Mouse (Mus musculus) cerebral cortex, adult 2 months (tissue): ENCODE data around the gene Pou6f1.

Source experiments
- WGBS: fragments of 180-500 bp; shearing (Covaris S2); methylation state at CpG from one replicate; pipeline ENCODE4 v1.1.7; 2018; 5-methylcytosine and 5-hydroxymethylcytosine counted together

Gene Pou6f1

DNA sequence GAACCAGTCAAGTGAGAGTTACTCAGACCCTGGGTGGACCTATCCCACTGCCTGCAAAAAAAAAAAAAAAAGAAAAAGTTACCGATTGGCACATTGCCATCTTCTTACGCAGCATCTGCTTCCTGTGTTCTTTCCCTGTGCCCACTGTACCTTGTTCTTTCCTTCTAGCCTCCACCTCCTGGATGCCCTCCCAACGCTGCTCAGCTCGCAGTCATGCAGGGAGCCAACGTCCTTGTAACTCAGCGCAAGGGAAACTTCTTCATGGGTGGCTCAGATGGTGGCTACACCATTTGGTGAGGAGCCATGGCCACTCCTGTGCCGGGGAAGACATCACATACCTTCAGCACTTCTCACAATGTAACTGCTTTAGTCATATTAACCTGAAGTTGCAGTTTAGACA, 19.4 kb upstream of the Pou6f1 start:
- 74% methylated on average over 7 of the region's 7 CpGs for WGBS

DNA sequence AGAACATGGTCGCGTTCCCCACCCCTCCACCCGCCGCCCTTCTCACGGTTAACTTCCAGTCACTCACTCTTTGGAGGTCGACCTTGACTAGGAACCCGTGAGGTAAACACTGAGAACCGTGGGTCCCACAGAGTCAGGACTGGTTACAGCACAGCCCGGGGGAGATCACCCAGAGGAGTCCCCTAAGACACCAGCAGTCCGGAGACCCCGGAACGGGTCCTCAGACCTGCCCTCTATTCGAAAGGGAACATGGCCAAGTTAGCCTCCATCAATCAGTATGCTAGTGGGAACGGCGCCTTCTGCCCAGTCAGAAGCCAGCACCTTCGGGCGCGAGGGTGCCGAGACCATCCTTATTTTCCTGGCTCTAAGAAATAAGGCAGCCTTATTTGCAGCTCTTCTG, 16.4 kb upstream of the Pou6f1 start:
- under 1% methylated on average over 19 of the region's 19 CpGs for WGBS

DNA sequence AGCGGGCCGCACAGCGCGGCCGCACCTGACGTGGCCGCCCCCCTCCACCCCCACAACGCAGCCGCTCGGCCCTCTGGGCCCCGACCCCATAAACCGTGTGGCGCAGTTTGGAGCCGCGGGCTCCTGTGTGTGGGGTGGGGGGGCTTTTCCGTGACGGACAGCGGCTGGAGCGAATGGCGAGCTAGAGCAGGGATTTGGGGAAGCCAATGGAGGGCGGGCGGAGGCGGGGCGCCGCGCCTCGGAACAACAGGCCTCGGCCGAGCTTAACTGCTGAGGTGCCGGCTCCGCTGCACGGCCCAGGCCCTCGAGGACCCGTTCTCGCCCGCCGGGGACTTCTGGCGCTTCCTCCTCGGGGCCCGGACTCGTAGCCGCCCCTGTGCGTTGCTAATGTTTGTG, 16.0 kb upstream of the Pou6f1 start:
- under 1% methylated on average over 43 of the region's 43 CpGs for WGBS

DNA sequence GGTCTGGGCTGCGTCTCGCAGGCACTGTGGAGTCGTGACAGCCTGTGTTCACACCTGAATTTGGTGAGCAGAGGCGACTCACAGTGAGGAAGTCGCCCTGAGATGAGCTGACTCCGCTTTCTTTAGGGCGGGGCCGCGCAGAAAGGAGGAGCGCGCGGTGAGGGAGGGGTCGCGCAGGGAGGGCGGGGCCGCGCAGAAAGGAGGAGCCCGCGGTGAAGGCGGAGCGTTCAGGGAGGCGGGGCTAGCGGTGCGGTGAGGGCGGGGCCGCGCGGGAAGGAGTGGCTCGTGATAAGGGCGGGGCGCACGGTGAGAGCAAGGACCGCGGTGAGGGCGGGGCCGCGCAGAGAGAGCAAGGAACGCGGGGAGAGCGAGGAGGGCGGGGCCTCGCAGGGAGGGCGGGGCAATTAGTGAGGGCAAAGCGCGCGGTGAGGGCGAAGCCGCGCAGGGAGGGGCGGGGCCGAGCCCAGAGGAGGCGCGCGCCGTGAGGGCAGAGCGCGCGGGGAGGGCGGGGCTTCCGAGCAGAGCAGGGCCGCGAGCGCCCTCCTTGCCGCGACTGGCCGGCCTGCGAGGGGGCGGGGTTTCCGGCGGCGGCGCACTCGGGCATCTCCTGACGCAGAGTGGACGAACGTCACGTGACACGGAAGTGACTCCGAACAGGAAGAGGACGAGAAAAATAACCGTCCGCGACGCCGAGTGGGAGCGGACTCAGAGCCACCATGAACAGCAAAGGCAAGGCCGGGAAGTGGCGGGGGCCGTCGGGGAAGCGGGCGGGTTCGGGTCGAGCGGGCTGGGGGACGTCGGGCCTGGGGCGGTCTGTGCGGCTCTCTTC, 15.4 kb upstream of the Pou6f1 start, which contains the start of gene Dazap2:
TSS of gene Dazap2 (plus strand) at position 354 of the 829 bp plus-strand sequence.
- WGBS, result under 1% methylated on average over 96 of the region's 99 CpGs

DNA sequence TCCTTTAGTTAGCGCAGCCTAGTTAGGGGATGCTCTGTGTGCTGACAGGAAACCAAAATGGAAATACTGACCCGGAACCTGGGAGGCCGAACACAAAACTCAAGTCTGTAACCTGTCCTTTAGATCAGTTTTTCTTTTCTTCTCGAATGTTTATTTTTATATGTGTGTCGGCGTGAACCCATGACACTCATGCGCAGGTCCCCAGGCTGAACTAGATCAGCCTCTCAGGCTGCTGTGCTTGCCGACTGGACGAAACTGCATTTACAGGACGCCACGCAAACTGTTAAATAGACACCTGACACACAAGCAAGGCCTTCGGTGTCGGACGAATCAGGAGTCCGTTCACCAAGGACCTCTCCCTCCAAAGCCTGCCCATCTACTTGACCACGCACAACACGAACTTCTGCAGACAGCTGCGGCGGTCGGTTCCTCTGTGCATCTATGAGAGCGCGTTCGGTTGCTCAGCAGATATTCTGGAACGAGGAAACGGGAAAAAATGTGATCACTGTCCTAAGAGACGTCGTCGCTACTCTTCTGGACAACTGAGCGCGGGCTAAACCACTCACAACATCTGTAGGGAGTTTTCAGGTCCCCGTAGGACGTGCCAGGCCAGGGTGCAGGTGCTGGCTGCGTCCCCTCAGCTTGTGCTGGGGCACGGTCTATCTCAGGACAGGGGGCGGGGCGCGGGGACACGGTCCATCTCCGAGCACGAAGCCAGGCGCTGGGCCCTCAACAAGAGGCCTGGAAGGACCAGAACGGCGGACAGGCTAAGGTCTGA, 14.6 kb upstream of the Pou6f1 start:
- 6% methylated on average over 43 of the region's 43 CpGs for WGBS

DNA sequence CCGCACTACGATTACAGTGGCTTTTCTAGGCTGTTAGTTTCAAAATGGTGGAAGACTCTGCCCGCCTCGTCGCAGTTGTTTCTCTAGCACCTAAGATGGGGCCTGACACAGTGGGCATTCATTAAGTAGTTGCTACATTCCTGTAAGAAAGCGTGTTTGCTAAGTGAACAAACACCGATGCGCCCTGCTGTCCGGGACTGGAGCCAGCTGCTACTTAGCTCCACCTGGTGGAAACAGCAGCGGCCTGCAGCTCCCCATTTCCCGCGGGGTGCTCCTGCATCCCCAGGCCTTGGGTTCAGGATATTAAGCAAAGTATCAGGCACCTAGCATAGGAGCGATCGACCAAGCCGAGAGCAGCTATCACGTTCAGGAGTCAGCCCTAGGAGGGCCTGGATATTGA, 13.8 kb upstream of the Pou6f1 start:
- 5% methylated on average over 16 of the region's 16 CpGs for WGBS

DNA sequence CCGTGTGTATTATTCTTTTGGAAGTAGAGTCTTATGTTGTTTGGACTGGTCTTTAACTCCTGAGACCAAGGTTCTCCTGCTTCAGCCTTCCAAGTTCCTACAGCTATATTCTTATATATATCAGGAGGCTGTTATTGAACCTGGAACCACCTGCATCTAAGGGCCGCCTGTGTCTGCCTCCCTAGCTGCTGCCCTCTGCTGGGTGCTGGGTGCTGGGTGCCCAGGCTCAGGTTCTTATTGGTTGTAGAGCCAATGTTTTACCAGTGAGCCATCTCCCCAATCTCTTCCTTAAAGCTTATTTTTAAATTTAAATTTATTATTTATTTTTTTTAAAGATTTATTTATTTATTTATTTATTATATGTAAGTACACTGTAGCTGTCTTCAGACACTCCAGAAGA, 12.6 kb upstream of the Pou6f1 start:
- WGBS, result 78% methylated on average over 2 of the region's 2 CpGs

DNA sequence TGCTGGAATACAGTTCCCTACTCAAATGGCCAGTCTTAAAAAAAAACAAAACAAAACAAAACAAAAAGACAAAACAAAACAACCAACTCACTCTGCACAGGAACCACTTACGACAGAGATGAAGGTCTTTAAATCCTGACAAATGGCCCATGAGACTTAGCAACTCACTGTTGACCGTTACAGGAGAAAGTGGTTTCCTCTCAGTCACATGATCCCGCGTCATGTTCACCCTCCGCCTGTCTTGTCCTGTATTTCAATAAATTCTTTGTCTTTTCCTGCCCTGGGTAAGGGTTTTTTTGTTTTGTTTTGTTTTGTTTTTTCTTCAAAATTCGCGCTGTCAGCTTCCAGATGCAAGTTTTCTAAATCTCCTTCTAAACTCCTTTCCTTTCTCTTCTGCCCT, 12.2 kb upstream of the Pou6f1 start:
- WGBS, result 78% methylated on average over 7 of the region's 7 CpGs

DNA sequence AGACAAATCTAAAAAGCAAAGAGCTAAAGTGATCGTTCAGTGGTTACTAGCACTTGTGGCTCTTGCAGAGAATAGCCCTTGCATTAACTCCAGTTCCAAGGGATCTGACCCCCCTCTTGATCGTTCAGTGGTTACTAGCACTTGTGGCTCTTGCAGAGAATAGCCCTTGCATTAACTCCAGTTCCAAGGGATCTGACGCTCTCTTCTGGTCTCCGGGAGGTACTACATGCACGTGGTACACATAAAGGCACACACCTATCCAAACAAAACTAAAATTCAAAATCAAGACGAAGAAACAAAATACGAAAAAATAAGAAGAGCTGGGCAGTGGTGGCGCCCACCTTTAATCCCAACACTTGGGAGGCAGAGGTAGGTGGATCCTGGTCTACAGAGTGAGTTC, 6.9 kb upstream of the Pou6f1 start:
- 89% methylated on average over 8 of the region's 8 CpGs for WGBS

DNA sequence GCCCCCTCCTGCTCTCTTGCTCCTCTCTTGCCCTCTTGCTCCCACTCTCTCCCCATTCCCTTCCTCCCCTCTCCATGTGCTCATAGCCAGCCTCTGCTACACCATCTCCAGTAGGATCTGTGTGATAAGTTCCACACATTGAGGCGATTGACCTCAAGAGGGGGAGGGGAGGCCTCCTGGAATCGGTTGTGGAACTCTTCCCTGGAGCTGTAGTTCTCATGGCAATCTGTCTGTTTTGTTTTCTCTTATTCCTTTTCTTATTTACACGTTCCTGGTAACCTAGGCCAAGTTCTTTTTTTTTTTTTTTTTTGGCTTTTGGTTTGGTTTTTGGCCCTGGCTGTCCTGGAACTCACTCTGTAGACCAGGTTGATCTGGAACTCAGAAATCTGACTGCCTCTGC, 1.9 kb upstream of the Pou6f1 start:
- WGBS, result 45% methylated on average over 3 of the region's 3 CpGs

DNA sequence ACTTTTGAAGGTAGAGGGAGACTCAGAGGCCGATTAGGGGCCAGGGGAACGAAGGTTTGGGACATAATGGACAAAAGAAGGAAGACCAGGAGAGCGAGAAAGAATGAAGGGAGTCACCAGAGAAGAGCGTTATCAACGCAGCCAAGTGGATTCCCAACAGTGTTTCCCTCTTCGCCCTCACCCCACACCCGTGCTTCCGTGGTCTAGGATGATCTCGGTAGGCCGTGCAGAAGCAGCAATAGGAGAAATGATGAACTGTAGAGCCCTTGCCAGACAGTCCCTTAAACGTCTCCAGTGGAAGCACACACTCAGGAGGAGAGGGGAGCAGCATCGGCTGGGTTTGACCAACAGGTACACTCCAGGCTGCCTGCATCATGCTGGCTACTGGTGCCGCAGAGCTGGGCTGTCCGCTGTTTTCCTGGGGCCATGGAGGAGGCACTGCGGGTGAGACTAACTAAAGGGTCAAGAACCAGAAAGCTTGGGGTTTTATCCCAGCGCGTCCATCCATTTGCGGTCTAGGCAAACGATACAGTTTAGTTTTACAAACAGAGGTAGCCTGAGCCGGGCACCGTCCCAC, 1.0 kb upstream of the Pou6f1 start:
- WGBS, result 59% methylated on average over 21 of the region's 21 CpGs

DNA sequence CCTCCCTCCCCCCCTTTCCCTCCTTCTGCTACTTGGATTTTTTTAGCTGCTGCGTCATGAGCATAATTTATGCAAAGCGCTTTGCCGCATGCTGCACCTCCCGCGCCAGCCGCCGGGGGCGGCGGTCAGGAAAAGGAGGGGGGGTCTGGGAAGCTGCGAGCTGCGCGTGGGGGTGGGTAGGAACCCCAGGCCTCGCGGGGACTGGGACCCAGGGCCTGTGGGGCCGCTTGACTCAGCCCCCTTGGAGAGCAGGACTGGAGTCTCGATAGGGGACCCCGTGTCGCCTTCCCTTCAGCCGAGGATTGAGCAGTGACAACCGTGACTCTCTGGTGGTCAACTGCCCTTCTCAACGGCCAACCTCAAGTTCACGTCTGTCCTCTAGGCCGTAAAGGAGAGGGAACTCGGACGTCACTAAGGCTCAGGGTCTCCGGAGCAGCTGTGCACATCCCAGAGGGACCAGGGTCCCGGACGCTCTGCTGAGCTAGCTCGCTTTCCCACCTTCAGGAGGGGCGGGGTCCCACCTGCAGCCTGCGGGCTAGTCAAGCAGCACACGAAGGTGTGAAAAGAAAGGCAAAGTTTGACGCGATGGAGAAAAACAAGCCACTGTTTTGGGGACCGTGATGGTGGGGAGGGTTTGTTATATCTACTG, 387 bp upstream of the Pou6f1 start:
- 4% methylated on average over 34 of the region's 35 CpGs for WGBS

DNA sequence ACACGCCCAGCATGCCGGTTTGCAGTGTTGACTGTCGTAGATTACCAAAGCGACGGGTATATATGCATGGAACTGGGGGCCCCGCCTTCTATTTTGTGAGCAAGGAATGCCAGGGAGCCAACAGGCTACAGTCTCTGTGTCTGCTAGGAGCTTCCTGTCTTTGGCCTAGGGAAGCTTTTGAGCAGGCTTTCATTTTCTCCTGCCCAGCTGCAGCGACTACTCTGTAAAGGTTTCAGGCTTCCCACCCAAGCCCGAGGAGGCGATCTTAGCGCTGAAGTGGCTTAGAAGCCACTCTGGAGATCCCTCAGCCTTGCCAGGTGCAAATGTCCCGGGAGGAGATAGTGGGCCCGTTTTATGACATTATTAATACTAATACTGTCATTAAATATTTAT, 905 bp downstream of the Pou6f1 start:
- 3% methylated on average over 12 of the region's 12 CpGs for WGBS

DNA sequence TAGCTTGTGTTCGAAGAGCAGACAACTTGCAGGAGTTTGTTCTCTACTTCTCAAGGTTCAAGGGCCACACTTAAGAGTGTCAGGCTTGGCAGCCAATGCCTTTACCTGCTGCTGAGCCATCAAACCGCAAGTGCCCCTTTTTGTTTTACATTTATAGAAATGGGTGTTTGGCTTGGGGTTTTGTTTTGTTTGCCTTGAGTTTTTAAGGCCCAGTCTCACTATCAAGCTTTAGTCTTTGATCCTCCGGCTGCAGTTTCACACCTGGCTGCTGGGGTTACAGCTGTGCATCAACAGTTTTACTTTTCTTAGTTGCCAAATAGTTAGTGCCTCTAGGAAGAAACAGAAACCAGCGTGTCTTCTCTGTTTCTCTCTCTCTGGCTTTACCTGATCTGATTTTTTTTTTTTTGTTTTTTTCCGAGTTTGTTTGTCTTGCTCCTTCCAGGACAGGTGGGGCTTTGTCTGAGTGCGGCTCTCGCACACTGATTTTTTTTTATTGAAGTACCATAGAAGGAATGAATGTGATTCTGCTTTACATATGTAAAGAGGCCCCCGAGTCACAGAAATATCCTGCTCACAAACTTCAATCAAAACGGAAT, 1.4 kb downstream of the Pou6f1 start:
- 42% methylated on average over 9 of the region's 9 CpGs for WGBS

DNA sequence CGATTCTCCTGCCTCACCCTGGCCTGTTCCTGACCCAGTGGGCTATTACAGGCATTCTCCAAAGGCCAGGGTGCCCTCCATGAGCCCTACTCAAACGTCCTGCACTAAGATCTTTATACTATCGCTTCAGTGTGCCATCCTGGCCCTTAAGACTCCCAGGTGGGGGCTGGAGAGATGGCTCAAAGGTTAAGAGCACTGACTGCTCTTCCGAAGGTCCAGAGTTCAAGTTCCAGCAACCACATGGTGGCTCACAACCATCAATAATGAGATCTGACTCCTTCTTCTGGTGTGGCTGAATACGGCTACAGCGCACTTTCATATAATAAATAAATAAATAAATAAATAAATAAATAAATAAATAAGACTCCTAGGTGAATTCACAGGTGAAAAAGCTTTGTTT, 7.0 kb downstream of the Pou6f1 start:
- WGBS, result 86% methylated on average over 6 of the region's 6 CpGs

DNA sequence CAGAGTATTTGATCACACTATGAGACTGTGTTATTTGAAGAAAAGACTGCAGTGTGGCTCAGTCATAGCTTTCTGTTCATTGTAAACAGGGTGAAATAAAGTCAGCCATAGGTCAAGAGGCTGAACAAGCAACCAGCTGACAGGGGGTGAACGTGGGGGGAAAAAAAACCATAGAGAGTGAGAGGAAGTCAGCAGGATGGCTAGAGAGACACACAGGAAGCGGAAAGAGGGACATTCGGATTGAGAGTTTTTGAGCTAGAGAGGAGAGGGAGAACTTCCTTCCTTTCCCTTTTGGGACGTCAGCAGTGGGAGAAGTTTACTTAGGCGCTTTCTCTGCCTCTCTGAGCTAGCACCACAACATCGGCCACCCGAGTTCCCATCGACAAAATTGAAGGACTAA, 9.3 kb downstream of the Pou6f1 start:
- 73% methylated on average over 8 of the region's 8 CpGs for WGBS

DNA sequence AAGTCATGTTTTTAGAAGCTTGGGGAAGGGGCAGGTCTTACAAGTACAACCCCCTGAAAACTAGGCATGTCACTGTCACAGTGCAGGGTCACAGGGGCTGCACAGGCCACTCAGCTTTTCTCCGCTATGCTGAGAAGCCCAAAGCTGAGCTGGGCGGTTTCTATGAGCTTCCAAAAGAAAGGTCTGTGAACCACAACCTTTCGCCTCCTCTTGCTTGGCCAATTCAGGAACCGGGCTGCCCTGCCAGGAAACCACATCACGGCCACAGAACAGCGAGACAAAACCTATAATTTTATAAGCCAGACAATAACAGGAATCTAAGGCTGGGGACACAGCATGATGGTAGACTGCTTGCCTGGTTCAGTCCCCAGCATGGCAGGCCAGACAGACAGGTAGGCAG, 11.5 kb downstream of the Pou6f1 start:
- 89% methylated on average over 6 of the region's 6 CpGs for WGBS

DNA sequence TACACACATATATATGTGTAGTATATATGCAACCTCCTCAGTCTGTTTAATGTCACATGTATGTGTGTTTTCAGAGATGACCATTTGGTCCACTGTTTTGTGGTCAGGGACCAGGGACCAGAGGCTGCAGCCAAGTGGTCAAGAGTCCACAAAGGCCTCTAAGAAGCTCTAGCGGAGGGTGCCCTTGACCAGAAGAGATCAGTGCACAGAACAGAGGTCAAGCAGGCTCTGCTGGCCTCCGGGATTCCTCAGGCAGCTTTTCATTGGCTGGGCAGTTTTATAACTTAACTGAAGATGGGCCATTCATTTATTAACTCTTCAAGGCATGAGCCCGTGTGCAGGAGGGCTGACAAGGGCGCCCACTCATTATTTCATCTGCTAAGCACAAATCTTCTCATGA, 12.6 kb downstream of the Pou6f1 start:
- 91% methylated on average over 4 of the region's 4 CpGs for WGBS

DNA sequence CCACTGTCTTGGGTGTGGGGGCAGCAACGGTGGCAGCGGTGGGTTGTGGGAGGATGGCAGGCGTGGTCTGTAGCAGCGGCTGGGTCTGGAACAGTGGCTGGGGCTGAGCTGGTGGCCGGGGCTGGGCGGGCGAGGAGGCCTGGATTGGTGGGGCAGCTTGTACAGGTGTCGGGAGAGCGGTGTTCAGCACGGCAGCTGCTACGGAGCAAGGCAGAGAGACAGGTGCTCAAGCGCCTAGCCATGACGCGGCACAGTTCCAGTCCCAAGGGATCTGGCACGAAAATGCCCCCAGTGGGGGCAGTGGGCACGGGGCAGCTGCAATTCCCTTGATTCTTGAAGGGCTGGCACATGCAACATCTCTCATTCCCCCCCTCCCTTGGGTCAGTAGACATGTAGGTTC, 13.9 kb downstream of the Pou6f1 start:
- 94% methylated on average over 16 of the region's 16 CpGs for WGBS

DNA sequence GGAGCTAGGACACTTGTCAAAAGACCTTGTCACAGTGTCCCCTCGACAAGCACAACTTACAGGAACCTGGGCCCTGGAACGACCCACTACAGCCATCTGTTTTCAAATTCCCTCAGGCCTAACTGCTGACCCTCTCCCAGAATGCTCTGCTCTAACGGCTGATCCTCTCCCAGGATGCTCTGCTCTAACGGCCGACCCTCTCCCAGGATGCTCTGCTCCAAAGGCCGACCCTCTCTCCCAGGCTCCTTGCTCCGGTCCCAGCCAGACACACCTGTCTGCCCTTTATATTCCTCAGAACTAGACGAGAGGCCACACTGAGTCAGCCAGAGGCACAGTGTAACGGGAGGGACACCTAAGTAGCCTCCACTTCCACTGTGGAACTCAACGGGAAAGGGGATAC, 19.7 kb downstream of the Pou6f1 start:
- 95% methylated on average over 10 of the region's 10 CpGs for WGBS

DNA sequence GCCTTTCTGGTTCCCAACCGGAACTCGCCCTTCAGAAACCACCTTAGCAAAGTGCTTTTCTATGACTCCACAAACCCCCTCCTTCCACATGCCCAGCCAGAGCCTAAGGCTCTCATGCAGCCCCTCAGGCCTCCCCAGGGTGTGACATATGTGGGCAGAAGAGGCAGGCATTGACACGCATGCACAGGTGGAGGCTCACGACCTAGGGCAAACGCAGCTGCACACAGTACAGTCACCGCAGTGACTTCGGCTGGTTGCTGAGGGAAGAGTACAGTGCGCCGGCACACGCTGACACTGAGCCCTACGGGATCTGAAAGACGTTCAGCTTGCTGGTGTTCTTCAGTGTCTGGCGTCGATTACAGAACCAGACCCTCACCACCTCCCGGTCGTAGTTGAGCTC, 21.8 kb downstream of the Pou6f1 start:
- WGBS, result 91% methylated on average over 16 of the region's 16 CpGs

DNA sequence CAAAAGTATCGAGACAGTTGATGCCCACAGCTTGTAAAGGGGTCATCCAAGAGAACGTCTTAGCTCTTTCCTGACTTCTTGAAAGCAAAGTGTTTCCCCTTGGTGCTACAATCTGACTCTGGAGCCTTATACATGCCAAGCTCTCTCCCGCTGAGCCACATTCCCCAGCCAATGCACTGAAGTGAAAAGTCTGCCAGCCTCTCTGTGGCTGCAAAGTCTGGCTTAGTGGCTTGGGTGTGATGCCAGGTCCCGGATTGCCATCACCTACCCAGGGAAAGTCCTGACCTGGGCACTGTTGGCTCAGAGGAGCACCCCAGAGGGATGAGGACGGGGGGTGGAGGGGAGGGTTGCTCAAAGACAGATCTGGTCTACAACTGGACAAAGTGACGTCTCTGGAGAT, 23.0 kb downstream of the Pou6f1 start:
- 82% methylated on average over 6 of the region's 6 CpGs for WGBS
